Mouse (Mus musculus): ENCODE measurements around the gene Ezh1. TPM values are rescaled to one million over a fixed set of nuclear protein-coding genes. Genes with fewer than 3 reads are reported as not detected.

Gene Ezh1
- polyA plus RNA-seq, 1 experiment = 4.5 TPM

DNA sequence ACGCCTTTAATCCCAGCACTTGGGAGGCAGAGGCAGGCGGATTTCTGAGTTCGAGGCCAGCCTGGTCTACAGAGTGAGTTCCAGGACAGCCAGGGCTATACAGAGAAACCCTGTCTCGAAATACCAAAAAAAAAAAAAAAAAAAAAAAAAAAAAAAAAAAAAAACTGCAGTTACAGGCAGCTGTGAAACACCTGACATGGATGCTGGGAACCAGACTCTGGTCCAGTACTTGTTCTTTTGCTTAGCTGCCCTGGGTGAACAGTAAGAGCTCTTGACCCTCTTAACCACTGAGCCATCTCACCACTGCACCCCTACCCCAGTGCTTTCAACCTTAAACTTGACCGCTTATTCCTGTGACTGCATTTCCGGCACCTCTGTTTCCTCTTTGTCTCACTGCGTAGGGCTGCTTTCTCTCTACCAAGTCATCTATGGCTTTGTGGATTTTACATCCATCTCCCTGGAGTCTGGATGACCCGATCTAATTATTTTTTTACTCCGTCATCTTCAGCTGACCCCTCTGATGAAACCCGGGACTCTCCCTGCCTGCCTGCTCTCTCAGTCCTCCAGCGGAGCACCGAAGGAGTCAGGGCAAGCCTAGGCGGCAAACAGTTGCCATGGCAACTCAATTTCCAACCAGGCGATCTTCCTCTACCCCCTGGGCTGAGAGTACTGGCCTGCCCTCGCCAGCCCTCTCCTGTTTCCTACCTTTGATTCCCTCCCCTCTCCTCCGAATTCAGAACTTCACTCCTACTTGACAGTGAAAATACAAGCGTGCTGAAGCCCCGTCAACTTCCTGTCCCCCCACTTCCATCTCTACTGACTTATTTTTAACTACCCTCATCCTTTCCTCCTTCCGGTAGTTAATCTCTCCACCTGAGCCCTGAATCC lies 82.7 kb downstream of the Ezh1 start:
- no peaks in the 10 kb centered on the region for H3K79me2 ChIP-seq (ENCODE audit: control insufficient read depth, insufficient read depth)
- no peak overlapping the region for H3K4me3 ChIP-seq (ENCODE audit: insufficient read depth, poor library complexity, severe bottlenecking)
- H3K36me3 ChIP-seq (ENCODE audit: control insufficient read depth, insufficient read depth) = no peaks in the 10 kb centered on the region
- TF ChIP-seq MAX (IDR thresholded peaks at IDR 0.05) = no peak
- TF ChIP-seq CTCF (IDR thresholded peaks at IDR 0.05; ENCODE audit: control insufficient read depth, insufficient read depth, insufficient read length) = no peak
- TF ChIP-seq FOSL1 (IDR thresholded peaks at IDR 0.05; ENCODE audit: insufficient read depth, low read length, poor library complexity, severe bottlenecking) = no peak
- TF ChIP-seq MYOG (IDR thresholded peaks at IDR 0.05; ENCODE audit: control insufficient read depth, extremely low read depth, insufficient read length) = no peak
- no peak for TF ChIP-seq USF1 (IDR thresholded peaks at IDR 0.05; ENCODE audit: low read depth)
- no peak for TF ChIP-seq MYOD1 (IDR thresholded peaks at IDR 0.05; ENCODE audit: control insufficient read depth, insufficient read length, low read depth)
- no peak for TF ChIP-seq CEBPB (IDR thresholded peaks at IDR 0.05; ENCODE audit: low read depth)
- no peaks in the 10 kb centered on the region for H3K79me3 ChIP-seq (ENCODE audit: low read depth)
- no peaks in the 10 kb centered on the region for H3K27me3 ChIP-seq (ENCODE audit: control insufficient read depth, insufficient read depth, insufficient read length)
- H3ac ChIP-seq (ENCODE audit: control insufficient read depth, insufficient read length, low read depth) = no peak overlapping the region

DNA sequence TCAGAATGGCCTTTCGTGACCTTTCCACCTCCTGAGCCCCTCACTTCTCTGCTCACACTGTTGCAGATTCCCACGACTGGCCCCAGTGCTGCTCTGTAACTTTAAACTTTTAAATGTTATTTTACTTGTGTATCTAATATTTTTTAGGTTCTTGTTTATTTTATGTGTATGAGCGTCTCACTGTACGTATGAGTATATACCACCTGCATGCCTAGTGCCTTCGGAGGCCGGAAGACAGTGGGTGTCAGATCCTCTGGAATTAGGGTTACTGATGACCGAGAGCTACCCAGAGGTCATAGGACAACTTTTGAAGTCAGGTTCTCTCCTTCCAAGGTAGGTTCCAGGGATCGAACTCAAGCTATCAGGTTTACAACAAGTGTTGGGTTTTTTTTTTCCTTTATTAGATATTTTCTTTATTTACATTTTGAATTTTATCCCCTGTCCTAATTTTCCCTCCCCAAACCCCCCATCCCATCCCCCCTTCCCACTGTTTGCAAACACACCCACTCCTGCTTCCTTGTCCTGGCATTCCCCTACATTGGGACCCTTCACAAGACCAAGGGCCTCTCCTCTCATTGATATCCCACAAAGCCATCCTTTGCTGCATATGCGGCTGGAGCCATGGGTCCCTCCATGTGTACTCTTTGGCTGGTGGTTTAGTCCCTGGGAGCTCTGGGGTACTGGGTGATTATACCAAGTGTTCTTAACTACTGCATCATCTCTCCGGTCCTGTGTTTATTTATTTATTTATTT lies 83.9 kb downstream of the Ezh1 start:
- Histone ChIP-seq H3K27me3 (ENCODE audit: control insufficient read depth, insufficient read depth, insufficient read length) (no peaks in the 10 kb centered on the region), H3K36me3 (ENCODE audit: control insufficient read depth, insufficient read depth) (no peaks in the 10 kb centered on the region), H3ac (ENCODE audit: control insufficient read depth, insufficient read length, low read depth) (no peak overlapping the region), H3K4me3 (ENCODE audit: insufficient read depth, poor library complexity, severe bottlenecking) (no peak overlapping the region), H3K79me3 (ENCODE audit: low read depth) (no peaks in the 10 kb centered on the region), H3K79me2 (ENCODE audit: control insufficient read depth, insufficient read depth) (no peaks in the 10 kb centered on the region)
- TF ChIP-seq MAX (IDR thresholded peaks at IDR 0.05) (no peak), MYOD1 (IDR thresholded peaks at IDR 0.05; ENCODE audit: control insufficient read depth, insufficient read length, low read depth) (no peak), FOSL1 (IDR thresholded peaks at IDR 0.05; ENCODE audit: insufficient read depth, low read length, poor library complexity, severe bottlenecking) (no peak), CEBPB (IDR thresholded peaks at IDR 0.05; ENCODE audit: low read depth) (no peak), USF1 (IDR thresholded peaks at IDR 0.05; ENCODE audit: low read depth) (no peak), MYOG (IDR thresholded peaks at IDR 0.05; ENCODE audit: control insufficient read depth, extremely low read depth, insufficient read length) (no peak), CTCF (IDR thresholded peaks at IDR 0.05; ENCODE audit: control insufficient read depth, insufficient read depth, insufficient read length) (no peak)

Other genes with a start within 250 kb of the Ezh1 start
- 22.8 TPM for gene Atp6v0a1, start 217.0 kb downstream of the Ezh1 start, polyA plus RNA-seq (2012; fragmentation: generic; extraction: Trizol)
- gene Naglu, start 156.5 kb downstream of the Ezh1 start, polyA plus RNA-seq (2012; fragmentation: generic; extraction: Trizol) = 7.3 TPM
- not detected for gene Hsd17b1, start 148.1 kb downstream of the Ezh1 start, polyA plus RNA-seq (2012; fragmentation: generic; extraction: Trizol)
- gene Coasy, start 143.9 kb downstream of the Ezh1 start, polyA plus RNA-seq (2012; fragmentation: generic; extraction: Trizol) = 31.0 TPM
- 39.7 TPM for gene Mlx, start 139.2 kb downstream of the Ezh1 start, polyA plus RNA-seq (2012; fragmentation: generic; extraction: Trizol)
- 24.0 TPM for gene Psmc3ip, start 131.0 kb downstream of the Ezh1 start, polyA plus RNA-seq (2012; fragmentation: generic; extraction: Trizol)
- gene Retreg3, start 106.6 kb downstream of the Ezh1 start, polyA plus RNA-seq (2012; fragmentation: generic; extraction: Trizol) = 25.7 TPM
- 115 TPM for gene Tubg1, start 106.5 kb downstream of the Ezh1 start, polyA plus RNA-seq (2012; fragmentation: generic; extraction: Trizol)
- 0.13 TPM for gene Tubg2, start 70.6 kb downstream of the Ezh1 start, polyA plus RNA-seq (2012; fragmentation: generic; extraction: Trizol)
- gene Cntnap1, start 55.9 kb downstream of the Ezh1 start, polyA plus RNA-seq (2012; fragmentation: generic; extraction: Trizol) = 0.28 TPM
- 18.3 TPM for gene Plekhh3, start 55.1 kb downstream of the Ezh1 start, polyA plus RNA-seq (2012; fragmentation: generic; extraction: Trizol)
- 0.18 TPM for gene Ccr10, start 51.0 kb downstream of the Ezh1 start, polyA plus RNA-seq (2012; fragmentation: generic; extraction: Trizol)
- 0.66 TPM for gene Ramp2, start 19.6 kb upstream of the Ezh1 start, polyA plus RNA-seq (2012; fragmentation: generic; extraction: Trizol)
- gene Vps25, start 27.2 kb upstream of the Ezh1 start, polyA plus RNA-seq (2012; fragmentation: generic; extraction: Trizol) = 116 TPM
- 0.49 TPM for gene Wnk4, start 34.1 kb upstream of the Ezh1 start, polyA plus RNA-seq (2012; fragmentation: generic; extraction: Trizol)
- 0.05 TPM for gene Cntd1, start 52.5 kb upstream of the Ezh1 start, polyA plus RNA-seq (2012; fragmentation: generic; extraction: Trizol)
- gene Coa3, start 52.7 kb upstream of the Ezh1 start, polyA plus RNA-seq (2012; fragmentation: generic; extraction: Trizol) = 85.2 TPM
- 103 TPM for gene Becn1, start 75.8 kb upstream of the Ezh1 start, polyA plus RNA-seq (2012; fragmentation: generic; extraction: Trizol)
- gene Psme3, start 89.8 kb upstream of the Ezh1 start, polyA plus RNA-seq (2012; fragmentation: generic; extraction: Trizol) = 89.9 TPM
- 1.2 TPM for gene Aoc2, start 98.6 kb upstream of the Ezh1 start, polyA plus RNA-seq (2012; fragmentation: generic; extraction: Trizol)
- gene Aoc3, start 104.1 kb upstream of the Ezh1 start, polyA plus RNA-seq (2012; fragmentation: generic; extraction: Trizol) = 0.07 TPM
- not detected for gene G6pc, start 141.1 kb upstream of the Ezh1 start, polyA plus RNA-seq (2012; fragmentation: generic; extraction: Trizol)
- gene Aarsd1, start 191.2 kb upstream of the Ezh1 start, polyA plus RNA-seq (2012; fragmentation: generic; extraction: Trizol) = 50.6 TPM
- gene Gm27029, start 198.3 kb upstream of the Ezh1 start, polyA plus RNA-seq (2012; fragmentation: generic; extraction: Trizol) = 5.2 TPM
- gene Rundc1, start 198.6 kb upstream of the Ezh1 start, polyA plus RNA-seq (2012; fragmentation: generic; extraction: Trizol) = 10.4 TPM
- 19.2 TPM for gene Ptges3l, start 198.9 kb upstream of the Ezh1 start, polyA plus RNA-seq (2012; fragmentation: generic; extraction: Trizol)
- gene Rpl27, start 215.8 kb upstream of the Ezh1 start, polyA plus RNA-seq (2012; fragmentation: generic; extraction: Trizol) = 2,812 TPM
- gene Ifi35, start 221.9 kb upstream of the Ezh1 start, polyA plus RNA-seq (2012; fragmentation: generic; extraction: Trizol) = 23.4 TPM
- 19.2 TPM for gene Rnd2, start 238.5 kb upstream of the Ezh1 start, polyA plus RNA-seq (2012; fragmentation: generic; extraction: Trizol)
- 306 TPM for gene Vat1, start 239.8 kb upstream of the Ezh1 start, polyA plus RNA-seq (2012; fragmentation: generic; extraction: Trizol)

All from C2C12 (cell line).